Mouse (Mus musculus) bone marrow macrophage, adult 2 months (primary cell): ENCODE measurements around the gene Kctd12b.

ENCODE experiments used
- CTCF ChIP-seq: IDR thresholded peaks from 2 replicates; pipeline ENCODE4 v1.5.1; 2012; ENCODE audit warnings: low read depth, mild to moderate bottlenecking, low read length, moderate library complexity
- POLR2A ChIP-seq: IDR thresholded peaks from 2 replicates; pipeline ENCODE4 v1.6.1; 2012; ENCODE audit warnings: mild to moderate bottlenecking, low read depth, low read length, borderline replicate concordance

- no peak for TF ChIP-seq CTCF
- no peak for TF ChIP-seq POLR2A
These were observed 39.5 kb upstream of the Kctd12b start for GRCm38 (mm10) chrX:153735697-153736096.
